Mouse (Mus musculus) cerebellum, adult 8-10 months (tissue): ENCODE measurements around the gene Sox5.

Experiments
- DNase-seq: peaks from one replicate; pipeline ENCODE4 v3.0.0; 2022

The Sox5 gene

DNA sequence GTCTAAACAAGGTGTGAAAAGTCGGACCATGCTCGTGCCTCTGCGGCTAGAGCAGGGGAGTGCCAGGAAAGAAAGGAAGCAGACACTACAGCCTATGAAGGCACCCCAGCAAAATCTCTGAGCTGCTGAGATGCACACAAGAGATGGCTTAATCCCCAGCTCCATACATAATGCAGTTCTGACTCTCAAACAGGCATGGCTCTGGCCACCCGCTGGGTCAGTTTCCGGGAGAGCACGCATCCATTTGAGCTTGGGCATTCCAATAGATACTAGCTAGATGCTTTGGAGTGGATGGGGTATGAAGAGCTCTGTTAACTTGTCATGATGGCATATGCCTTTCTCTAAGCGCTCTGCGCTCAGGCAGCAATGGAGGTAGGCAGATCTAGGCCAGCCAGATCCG is 132.9 kb downstream of the Sox5 start:
- DNase-seq: no peak

DNA sequence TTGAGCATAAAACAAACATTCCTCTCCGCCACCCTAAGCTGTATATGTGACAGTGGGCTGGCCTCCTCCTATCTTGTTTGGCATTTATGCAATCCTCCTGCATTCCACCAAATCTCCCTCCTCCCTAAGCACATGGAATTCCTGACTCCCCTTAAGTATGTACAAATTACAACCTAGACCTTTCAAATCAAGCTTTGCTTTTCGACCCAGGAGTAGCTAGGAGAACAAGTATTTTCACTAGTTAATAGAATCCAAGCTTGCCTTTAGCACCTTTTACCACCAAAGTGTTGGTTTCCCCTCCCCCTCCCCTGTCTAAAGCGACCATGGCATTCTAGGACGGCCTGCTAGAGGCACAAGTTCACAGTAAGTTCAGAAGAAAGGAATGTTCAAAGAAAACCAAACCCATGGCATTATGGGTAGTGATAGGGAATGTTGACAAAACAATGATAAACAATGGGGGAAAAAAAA is 133.6 kb downstream of the Sox5 start:
- DNase-seq: no peak

DNA sequence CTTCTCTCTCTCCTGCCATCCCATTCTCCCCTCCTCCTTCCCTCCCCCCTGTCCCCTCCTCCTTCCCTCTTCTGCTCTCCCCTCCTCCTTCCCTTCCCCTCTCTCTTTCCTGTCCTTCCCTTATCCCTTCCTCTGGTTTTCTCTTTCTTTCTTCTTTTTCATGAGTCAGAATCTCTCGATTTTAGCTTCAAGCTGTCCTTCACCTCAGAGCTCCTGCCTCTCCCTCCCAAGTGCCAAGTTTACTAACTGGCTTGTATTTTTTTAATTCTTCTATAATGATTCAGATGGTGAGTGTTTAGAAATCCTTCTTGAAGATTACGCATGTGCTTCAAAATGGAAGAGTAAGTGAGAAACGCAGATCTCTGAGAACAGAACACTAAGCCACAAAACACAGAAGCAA is 135.4 kb downstream of the Sox5 start:
- DNase-seq: no peak

DNA sequence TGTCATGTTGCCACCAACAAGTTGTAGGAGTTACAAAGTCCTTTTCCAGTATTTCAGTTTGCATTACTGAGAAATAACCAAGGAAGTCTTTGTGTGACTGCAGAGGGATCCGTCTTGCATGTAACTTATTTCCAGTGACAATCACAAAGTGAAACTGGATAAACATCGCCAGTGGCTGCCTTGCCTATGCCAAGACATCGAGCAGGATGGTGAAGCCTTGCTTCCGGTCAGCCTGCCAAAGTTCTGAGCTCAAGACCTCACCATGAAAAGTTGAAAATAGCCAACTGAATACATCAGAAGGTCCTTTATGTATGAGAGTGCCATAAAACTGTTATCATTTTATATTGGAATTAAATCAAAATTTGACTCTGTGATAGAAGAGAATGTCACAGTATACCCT is 136.0 kb downstream of the Sox5 start:
- DNase-seq: no peak

DNA sequence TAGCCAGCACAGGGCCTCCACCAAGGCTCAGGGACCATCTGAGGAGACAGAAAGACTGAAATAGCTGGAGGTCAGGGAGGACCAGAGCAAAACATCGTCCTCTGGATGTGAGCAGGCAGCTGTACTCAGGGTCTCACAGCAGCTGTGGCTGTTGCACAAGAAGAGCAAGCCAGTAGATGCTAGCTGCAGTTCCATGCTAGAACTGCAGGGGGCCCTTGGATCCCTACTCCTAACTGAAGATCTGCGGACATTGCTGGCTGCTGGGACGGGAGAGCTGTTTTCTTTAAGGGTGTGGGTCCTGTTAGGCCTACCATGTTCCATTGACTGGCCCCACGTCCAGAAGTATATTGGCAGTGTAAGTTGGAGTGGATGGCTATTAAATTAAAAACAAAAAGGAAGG is 137.1 kb downstream of the Sox5 start:
- no peak for DNase-seq

DNA sequence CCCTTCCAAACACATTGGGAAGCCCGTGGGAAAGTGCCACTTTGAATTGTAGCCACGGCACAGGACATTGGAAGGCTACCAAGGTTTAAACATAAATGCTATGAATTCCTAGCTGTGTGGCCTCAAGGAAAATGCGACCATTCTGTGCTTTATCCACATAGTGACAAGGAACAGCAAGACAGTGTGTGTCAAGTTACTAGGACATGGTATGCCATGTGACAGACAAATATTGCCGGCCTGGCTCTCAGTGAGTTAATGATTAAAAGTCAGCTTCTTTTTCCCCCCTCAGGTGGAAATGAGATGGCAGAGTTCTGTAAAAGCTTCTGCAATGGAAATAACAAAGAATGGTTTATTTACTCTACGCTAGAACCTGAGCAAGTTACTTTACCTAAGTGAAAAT is 138.2 kb downstream of the Sox5 start:
- DNase-seq: no peak

DNA sequence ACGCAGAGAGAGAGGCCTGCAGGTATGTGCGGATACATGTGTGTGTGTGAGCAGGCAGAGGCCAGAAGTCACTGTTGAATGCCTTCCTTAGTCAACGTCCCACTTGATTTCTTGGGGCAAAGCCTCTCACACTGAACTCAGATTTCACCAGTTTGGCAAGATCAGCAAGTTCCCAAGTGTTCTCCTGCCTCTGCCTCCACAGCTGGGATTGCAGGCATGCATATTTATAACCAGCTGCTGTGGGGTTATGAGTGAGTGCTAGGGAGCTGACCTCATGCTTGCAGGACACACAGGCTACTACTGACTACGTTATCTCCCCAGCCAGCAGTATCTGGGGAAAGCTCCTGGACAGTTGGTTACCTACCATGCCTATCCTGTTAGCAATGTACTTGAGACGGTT is 139.9 kb downstream of the Sox5 start:
- no peak for DNase-seq

DNA sequence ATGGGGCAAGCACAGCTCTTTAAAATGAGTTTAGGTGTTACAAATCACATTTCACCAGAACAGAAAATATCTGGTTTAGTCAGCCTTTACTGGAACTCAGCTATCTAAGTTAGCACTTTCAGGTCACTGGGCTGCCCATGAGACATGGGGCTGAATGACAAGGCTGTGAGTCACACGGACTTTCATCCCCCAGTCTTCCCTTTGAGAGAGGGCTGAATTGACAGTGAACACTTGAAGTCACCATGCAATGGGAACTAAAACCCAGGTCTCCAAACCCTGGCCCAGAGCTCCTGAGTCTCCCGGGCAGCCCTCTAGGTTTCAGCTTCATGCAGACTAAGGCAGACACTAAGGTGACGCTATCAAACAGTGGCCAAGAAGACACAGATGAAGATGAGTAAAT is 141.2 kb downstream of the Sox5 start:
- no peak for DNase-seq

GRCm38 (mm10) chr6:144638547-144638946 is 143.2 kb downstream of the Sox5 start:
- no peak for DNase-seq

- DNase-seq: no peak
Observed at GRCm38 (mm10) chr6:144627539-144628115, 154.2 kb downstream of the Sox5 start.

- DNase-seq: no peak
Observed at GRCm38 (mm10) chr6:144621089-144621769, 160.5 kb downstream of the Sox5 start.

GRCm38 (mm10) chr6:144611383-144611791 is 170.4 kb downstream of the Sox5 start:
- DNase-seq: no peak

- DNase-seq: no peak
Observed at GRCm38 (mm10) chr6:144610878-144611277, 170.9 kb downstream of the Sox5 start.

DNA sequence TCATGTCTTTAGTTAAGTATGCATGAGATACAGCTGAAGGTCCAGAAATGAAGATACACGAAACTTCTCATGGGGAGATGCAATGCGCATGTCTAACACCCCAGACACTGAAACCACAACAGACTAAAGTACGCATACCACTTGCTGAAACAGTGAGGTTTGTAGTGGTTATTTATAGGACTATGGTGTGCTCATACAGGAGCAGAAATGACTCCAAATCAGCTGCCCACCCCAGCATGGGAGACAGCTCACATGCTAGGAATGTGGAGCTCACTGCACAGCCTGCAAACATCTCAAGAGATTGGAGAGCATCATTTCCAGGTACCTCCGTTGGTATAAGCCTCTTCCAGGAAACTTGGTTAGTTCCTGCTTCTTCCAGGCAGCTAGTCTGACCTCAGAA is 178.9 kb downstream of the Sox5 start:
- DNase-seq: no peak

DNA sequence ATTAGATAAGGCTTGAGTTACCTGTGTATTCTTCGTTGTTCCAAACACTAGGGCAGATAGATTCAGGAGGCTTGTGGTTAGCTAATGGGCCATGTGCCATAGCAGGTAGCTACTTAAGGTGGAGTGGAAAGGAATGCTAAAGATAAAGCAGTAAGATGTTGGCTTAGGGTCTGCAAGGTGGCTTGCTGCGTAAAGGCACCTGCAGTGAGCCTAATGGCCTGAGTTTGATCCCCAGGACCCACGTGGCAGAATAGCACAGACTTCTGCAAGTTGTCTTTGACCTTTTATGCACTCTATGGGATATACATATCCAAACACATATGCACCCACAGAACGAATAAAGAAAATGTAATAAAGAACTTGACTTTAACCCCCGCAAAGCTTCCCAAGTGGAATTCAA is 181.4 kb downstream of the Sox5 start:
- DNase-seq: no peak

GRCm38 (mm10) chr6:144598324-144598973 is 183.3 kb downstream of the Sox5 start:
- DNase-seq: no peak

DNA sequence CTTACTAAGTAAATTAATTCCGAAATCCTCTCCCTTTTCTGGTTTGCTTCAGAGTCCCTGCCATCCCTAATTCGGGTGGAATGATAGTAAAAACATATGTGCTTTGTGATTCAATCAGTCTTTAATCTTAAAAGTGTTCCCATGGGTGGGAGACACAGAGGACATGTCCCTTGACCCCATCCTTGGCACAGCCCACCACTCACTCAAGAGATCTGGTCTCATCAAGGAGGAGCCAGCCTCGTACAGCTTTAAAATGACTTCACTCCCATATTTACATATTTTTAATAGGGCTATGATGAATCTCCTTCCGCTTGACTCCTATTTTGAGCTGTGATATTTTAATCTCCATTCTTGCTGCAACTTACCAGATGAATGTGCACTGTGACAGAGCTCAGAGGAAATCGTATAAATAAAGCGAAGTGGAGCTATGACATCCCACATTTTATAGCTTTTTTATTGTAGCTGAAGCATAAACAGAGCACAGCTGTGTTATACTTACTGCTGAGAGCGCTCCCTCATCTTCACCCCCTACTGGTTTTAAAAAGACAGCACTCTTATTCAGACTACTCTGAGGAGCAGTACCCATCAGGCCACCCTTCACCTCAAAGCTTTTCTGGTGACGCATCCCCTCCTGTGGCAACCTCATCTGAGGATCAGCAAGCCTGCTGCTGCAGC is 185.1 kb downstream of the Sox5 start:
- no peak for DNase-seq

GRCm38 (mm10) chr6:144584854-144585253 is 196.9 kb downstream of the Sox5 start:
- DNase-seq: no peak

DNA sequence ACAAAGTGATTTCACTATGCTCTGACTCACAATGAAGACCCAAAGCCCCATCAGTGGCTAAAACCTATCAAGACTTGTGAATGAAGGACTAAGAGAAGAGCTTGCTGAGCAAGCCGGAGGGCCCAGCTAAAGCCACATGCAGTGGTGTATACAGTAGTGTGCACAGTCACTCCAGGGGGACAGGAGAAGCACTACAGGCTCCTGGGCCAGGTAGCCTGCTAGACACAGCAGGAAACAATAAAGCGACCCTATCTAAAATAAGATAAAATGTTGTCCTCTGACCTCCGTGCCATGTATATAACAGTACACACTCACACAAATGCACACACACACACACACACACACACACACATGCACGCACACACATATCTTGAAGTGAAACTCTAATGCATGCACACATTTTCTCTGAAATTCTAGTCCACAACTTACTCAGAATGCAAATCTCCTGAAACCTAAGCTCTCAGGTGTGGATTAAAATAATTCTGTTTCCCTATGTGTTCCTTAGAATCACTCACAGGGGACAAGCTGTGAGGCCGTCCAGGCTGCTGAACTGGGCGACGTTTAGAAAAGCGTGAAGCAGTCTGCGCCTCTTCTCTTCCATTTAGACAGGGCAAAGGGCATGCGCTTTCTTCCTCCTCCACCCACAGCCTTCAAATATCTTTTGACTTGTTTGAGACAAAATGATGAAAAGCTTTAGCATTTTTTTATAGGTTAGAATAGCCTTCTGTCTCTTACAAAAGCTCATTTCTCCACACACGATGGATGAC is 197.5 kb downstream of the Sox5 start:
- no peak for DNase-seq

GRCm38 (mm10) chr6:144579301-144579700 is 202.5 kb downstream of the Sox5 start:
- no peak for DNase-seq

GRCm38 (mm10) chr6:144570850-144571249 is 210.9 kb downstream of the Sox5 start:
- DNase-seq: no peak

GRCm38 (mm10) chr6:144565827-144566226 is 215.9 kb downstream of the Sox5 start:
- no peak for DNase-seq

DNA sequence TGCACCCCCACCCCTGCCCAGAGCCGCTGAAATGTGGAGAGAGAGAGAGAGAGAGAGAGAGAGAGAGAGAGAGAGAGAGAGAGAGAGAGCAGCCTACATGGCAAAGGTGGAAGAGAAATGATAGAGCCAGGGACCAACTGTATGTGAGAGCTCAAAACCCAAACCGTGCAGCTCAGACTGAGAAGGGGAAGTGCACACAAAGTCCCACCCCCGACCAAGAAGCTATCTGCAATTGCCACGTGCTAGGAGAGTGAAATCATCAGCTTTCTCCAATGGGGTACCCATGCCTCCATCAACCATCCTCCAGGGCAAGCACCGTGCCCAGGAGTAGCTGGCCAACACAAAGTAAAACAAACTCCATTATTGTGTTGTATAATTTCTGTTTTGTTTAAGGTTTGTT is 220.1 kb downstream of the Sox5 start:
- DNase-seq: no peak
